Mouse (Mus musculus) c-Kit-positive CD71-negative TER-119-negative erythroid progenitor cells, embryonic 14.5 days (primary cell): ENCODE measurements at regions not wholly inside any gene's neighbourhood (a gene's known extent, or its start where the extent isn't known, plus 50 kb on each side); places are given as distances from the start of the nearest gene placed in this dataset.

Source experiments
- DNase-seq: peaks from one replicate; pipeline ENCODE4 v3.0.0-alpha.2; 2013; ENCODE audit warnings: low read depth

DNA sequence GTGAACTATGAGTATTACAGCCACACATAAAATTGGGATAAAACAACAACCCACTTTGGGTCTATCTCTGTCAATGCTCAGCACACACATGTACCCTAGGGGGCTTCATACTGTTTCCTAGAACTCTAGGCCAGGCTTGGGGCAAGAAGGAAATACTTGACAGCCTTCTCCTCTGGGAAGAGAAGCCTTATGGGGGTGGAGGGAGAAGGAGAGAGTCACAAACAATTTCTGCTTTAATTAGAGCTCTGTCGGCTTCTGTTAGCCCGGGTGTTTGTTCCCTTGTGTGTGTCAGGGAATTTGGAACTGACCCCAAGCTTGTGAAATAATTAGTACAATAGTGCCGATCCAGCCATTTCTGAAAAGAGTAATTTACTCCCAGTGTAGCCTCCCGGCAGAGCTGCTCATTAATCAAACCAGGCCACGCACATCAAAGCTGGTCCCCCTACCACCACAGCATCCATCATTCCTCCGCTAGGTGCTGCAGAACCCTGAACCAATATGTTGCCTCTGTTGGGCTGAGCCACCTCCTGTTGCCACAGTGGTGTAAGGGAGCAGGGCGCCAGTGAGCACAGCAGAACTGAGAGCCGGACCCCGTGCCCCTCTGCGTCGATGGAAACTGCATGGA lies 307.3 kb downstream of the Tmem114 start:
- no peak for DNase-seq

DNA sequence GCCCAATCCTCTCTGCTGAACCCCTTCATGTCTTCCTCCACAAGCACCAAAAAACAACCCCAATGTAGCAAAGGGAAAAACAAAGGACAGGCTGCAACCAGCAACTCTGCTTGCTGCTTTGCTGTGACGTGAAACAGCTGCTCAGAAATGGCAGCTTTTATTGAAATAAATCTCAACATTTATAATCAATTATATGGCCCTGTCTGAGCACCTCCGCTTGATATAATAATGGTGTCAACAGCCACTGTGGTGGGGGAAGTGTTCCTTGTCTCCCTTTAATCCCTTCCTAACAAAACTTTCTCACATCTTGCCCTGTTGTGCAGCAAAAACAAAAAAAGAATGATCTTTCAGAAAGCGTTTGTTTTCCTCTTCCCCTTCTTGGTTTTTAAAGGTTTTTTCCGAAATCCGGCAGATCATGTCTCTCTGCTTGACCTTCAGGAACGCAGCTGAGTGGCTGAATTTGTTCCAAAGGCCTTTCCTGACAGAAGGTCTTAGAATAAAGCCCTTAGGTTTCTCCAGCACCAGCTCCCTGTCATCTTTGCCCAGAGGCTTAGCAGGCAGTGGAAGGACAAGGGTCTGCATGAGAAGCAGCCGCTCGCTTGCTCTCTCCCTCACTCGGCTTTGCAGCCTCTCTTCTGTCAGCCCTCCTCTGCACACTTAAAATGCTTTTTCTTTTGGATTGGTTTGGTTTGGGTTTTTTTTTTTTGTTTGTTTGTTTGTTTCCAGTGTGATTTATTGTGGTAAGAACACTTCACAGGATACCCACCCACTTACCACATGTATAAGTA lies 313.4 kb downstream of the Tmem114 start:
- no peak for DNase-seq

- no peak for DNase-seq
These were observed 316.5 kb downstream of the Tmem114 start for GRCm38 (mm10) chr16:8108141-8109122.

DNA sequence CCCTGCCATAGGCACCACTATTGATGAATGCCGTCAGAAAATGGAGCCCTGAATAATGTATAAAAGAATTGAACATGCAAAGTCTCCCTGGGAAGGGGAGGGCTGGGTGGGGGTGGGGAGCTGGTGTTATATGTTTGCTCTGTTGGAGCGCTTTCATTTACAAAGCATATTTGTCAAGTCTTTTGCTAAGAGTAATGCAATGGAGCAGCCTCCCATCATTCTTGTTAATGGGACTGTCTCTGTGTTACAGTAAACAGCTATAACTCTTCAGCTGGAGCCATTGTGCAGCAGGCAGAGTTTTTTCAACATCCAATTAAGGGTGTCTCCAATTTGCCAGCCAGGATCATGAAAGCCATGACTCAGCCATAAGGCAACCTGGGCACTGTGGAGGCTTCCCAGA lies 345.9 kb downstream of the Tmem114 start:
- DNase-seq: no peak

- no peak for DNase-seq
These were observed 346.5 kb downstream of the Tmem114 start for GRCm38 (mm10) chr16:8078461-8078860.

- no peak for DNase-seq
These were observed 350.2 kb downstream of the Tmem114 start for GRCm38 (mm10) chr16:8074729-8075128.

- DNase-seq: no peak
These were observed 371.0 kb downstream of the Tmem114 start for GRCm38 (mm10) chr16:8053936-8054335.

DNA sequence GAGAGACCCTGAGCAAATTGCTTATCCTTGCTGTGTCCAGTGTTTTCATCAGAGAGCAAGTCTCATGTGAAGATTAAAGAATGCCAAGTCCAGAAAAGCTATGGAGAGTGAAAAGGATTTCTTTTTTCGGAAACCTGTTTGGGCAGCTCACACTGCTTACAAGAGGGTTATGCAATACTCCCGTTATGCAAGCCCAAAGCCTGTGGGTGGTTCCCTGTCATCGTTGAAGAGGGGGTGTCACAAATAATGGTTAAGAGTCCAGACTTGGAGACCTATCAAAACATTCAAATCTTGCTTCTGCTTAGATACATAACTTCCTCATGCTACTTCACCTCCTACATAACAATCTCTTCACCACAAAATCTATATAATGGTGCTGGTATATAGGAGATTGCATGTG lies 416.0 kb downstream of the Tmem114 start:
- no peak for DNase-seq

DNA sequence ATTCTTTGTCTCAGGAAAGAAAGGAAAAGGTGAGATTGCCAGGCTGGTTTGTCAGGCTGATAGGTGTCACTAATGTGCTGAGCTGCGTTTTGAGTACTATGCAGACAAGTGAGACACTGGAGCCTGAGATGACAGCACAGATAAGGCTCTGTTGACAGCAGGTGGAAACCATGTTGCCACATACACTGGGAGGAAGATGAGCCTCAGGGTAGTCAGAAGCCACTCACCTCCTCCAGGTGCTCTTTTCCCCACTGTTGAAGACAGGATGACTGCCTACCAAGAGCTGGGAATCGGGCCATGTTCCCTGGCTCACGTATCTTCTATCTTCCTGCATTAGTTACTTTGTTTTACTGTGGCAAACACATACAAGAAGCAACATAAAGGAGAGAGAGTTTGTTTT lies 418.3 kb downstream of the Tmem114 start:
- DNase-seq: no peak

GRCm38 (mm10) chr16:8002339-8003089 lies 422.4 kb downstream of the Tmem114 start:
- DNase-seq: no peak

GRCm38 (mm10) chr16:7982816-7983215 lies 442.1 kb downstream of the Tmem114 start:
- DNase-seq: no peak

DNA sequence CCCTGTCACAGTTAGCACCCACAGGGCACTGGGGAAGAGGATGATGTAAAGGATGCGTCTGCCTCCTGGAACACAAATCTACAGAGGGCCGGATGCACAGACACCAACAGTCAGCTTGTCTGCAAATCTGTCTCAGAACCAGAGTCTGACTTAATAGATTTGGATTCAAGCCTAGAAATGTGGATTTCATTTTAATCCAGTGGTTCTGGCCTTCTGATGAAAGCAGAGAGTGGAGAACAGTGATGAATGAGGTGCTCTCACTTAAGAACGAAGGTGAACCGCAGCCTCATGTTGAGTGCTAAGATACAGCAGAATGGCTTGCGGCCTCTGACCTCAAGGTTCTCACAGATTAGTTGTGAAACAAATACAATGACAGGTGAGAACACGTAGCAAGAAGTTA lies 446.5 kb downstream of the Tmem114 start:
- no peak for DNase-seq

DNA sequence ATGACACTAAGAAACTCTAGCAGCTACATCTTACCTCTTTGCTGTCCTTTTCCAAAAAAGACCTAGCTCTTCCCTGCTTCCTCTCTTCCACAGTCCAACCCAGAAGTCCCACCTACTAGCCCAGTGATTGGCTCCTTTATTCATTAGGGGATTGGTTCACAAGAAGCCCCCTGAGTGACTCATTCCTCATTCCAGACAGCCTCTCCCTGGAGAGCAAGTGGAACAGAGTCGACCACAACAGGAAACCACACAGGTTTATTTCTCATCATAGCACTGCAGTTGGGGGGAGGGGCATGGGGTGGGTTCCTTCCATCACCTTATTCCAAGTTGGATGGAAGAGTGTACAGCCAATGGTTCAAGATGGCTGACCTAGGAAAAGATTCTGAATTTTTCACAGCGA lies 473.3 kb downstream of the Tmem114 start:
- no peak for DNase-seq

- DNase-seq: no peak
These were observed 482.6 kb downstream of the Tmem114 start for GRCm38 (mm10) chr16:7942333-7942732.

DNA sequence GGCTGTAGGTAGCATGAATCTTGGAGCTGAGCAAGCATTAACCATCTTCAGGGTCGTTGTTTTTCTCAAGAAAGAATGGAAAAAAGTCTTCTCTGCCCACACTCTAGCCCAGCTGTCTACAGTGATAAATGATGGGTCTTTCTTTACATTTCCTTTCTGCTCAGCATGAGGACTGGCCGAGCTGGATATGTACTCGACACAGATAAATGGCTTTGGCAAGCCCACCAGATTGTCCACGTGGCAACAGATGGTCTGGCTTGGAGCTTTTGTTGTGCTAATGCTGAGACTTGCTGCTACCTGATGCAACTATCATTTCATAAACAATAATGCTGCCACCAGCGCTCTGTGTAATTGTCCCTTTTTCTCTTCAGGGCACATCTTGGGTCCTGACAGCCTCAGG lies 487.8 kb downstream of the Tmem114 start:
- DNase-seq: no peak

DNA sequence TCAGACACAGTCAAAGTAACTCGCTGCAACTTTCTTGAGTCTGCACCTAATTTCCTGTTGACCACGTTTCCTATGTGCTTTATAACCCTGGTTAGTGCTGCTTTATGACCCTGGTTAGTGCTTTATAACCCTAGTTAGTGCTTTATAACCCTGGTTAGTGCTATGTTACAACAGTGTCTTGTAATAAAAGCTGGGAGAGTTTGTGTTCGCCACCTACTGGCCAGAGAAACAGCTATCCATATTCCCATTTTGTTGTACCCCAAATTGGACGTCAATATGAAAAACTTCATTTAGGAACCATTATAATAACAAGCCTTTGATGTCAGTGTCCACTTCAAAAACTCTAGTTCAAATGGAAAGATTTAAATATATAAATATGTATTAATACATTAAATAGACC lies 492.6 kb downstream of the Tmem114 start:
- DNase-seq: no peak

- no peak for DNase-seq
These were observed 493.3 kb downstream of the Tmem114 start for GRCm38 (mm10) chr16:7931676-7932075.

- no peak for DNase-seq
These were observed 495.8 kb downstream of the Tmem114 start for GRCm38 (mm10) chr16:7929112-7929511.

- no peak for DNase-seq
These were observed 496.5 kb downstream of the Tmem114 start for GRCm38 (mm10) chr16:7928391-7928935.

- no peak for DNase-seq
These were observed 497.2 kb downstream of the Tmem114 start for GRCm38 (mm10) chr16:7927756-7928155.

DNA sequence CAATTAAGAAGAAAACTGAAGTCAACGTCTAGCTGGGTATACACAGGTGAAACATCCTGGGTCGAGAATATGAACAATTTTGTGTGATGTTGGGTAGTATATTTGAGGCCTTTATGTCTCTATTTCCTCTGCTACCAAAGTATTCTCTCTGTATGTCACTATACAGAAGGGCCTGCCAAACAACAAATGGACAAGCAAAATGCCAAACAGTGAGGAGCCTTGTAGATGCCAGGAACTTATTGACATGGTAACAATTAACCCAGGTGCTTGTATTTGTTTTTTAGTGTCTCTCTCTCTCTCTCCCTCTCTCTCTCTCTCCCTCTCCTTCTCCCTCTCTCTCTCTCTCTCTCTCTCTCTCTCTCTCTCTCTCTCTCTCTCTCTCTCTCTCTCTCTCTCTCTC lies 529.1 kb downstream of the Tmem114 start:
- DNase-seq: no peak

DNA sequence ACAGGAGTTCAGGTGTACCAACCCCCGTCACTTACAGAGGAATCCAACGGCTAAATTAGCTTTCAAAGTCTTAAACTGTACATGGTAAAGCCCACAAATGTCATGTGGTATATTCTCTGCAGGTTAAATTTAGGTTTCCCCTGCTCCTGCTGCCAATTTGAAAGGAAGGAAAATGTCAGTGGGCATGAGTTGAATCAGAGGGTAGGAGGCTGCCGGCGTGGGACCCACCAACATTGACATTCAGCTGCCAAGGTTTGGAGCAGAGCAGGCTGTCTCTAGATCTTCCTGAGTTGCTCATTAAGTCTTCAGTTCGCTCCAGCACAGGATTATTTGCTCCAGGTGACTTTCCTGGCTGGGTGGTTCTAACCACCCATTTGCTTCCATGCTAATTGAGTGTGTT lies 532.1 kb downstream of the Tmem114 start:
- DNase-seq: no peak
